Mouse (Mus musculus) kidney, postnatal 0 days (tissue): ENCODE results near the gene Cdk2. TPM values are rescaled to one million over a fixed set of nuclear protein-coding genes. Genes with fewer than 3 reads are reported as not detected.

Source experiments
- ATAC-seq: fragments of 200-750 bp; cut with Nextera tagmentation; replicated peaks from 2 replicates; pipeline ENCODE4 v1.8.0; 2017; ENCODE audit warnings: low read depth, moderate number of reproducible peaks, moderate TSS enrichment, moderate library complexity; ENCODE audit not compliant: low FRiP score
- DNase-seq: peaks from one replicate; pipeline ENCODE4 v3.0.0-alpha.2; 2016; ENCODE audit warnings: low spot score
- H3K27ac ChIP-seq: fragments of 300-500 bp; sonication (generic); 2 replicates; pipeline ENCODE4 v1.5.1; 2014; ENCODE audit warnings: mild to moderate bottlenecking
- H3K27me3 ChIP-seq: fragments of 300-500 bp; sonication (generic); 2 replicates; pipeline ENCODE4 v1.6.1; 2014; ENCODE audit warnings: low read length, mixed read lengths; ENCODE audit not compliant: insufficient read depth
- H3K36me3 ChIP-seq: fragments of 300-500 bp; sonication (generic); 2 replicates; pipeline ENCODE4 v1.6.1; 2014; ENCODE audit warnings: low read length, mixed read lengths; ENCODE audit not compliant: insufficient read depth
- H3K4me1 ChIP-seq: fragments of 300-500 bp; sonication (generic); replicated peaks from 2 replicates; pipeline ENCODE4 v1.6.1; 2014; ENCODE audit warnings: antibody characterized with exemption, low read length, mixed read lengths; ENCODE audit not compliant: insufficient read depth
- H3K4me2 ChIP-seq: fragments of 300-500 bp; sonication (generic); 2 replicates; pipeline ENCODE4 v1.6.1; 2014; ENCODE audit warnings: mild to moderate bottlenecking, low read length, moderate library complexity, mixed read lengths
- H3K4me3 ChIP-seq: fragments of 300-500 bp; sonication (generic); replicated peaks from 2 replicates; pipeline ENCODE4 v1.5.1; 2014; ENCODE audit warnings: low read depth, low read length
- H3K9ac ChIP-seq: fragments of 300-500 bp; sonication (generic); 2 replicates; pipeline ENCODE4 v1.6.1; 2014; ENCODE audit warnings: low read depth, low read length
- H3K9me3 ChIP-seq: fragments of 300-500 bp; sonication (generic); replicated peaks from 2 replicates; pipeline ENCODE4 v1.6.1; 2016; ENCODE audit warnings: low read length, inconsistent platforms, mixed read lengths
- CTCF ChIP-seq: IDR thresholded peaks from 2 replicates; pipeline ENCODE4 v1.5.1; 2016; ENCODE audit warnings: antibody characterized with exemption, low read depth, mild to moderate bottlenecking, moderate library complexity
- WGBS: fragments of 180-500 bp; shearing (Covaris S2); extraction: QIAGEN DNeasy Blood & Tissue Kit; methylation state at CpG from one replicate; pipeline ENCODE4 v1.1.7; 2014; 5-methylcytosine and 5-hydroxymethylcytosine counted together
- polyA plus RNA-seq: library from polyadenylated mRNA; unstranded; fragments of >200 nt; fragmentation: Nextera tagmentation; extraction: Ambion mirVana; gene quantifications from 2 replicates; pipeline ENCODE4 v1.2.1, GENCODE M21; 2015

The Cdk2 gene
- polyA plus RNA-seq, 1 experiment from 2014 or later, result 55.9 TPM

DNA sequence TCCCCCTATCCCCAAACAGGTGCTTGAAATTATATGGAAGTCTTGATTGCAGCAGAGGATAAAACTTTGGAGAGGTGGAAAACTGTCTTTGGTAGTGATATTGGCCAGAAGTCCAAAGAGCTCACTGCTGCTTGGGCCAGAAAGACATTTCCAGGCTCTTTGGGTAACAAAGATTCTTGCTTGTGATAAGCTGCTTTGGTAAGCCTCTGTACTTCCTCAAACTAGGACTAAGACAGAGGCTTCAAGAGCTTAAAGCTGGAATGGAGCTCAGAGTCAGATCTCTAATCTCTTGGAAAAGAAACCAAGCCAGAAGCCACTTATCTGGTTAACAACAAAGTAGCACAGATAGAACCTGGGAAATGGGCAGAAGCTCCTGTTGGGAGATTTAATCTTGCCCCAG is 42.4 kb downstream of the Cdk2 start:
- Histone ChIP-seq H3K4me3 (no peak overlapping the region), H3K9ac (no peak overlapping the region), H3K36me3 (no peaks in the 10 kb centered on the region), H3K4me2 (no peak overlapping the region), H3K9me3 (no peaks in the 10 kb centered on the region), H3K4me1 (no peaks in the 10 kb centered on the region), H3K27ac (no peak overlapping the region), H3K27me3 (no peaks in the 10 kb centered on the region)
- TF ChIP-seq CTCF, result no peak
- DNase-seq (no peak), ATAC-seq (no peak)

DNA sequence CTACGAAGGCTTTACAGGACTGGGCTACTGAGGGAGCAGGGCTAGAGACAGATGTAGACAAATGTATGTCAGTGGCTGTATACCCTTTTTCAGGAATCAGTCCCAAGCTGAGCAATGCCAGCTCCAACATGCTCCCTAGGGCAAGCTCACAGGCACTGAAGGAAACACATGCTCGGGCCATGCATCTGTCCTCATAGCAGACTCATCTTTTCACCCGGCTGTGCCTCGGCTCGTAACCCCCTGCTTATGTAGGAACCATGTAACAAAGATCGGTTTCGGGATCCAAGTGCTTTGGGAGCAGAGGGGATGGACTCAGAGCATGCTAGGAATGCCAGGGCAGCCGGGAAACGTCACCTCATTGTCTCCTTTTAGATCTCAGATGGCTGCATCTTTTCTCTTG is 45.3 kb downstream of the Cdk2 start:
- H3K4me2 ChIP-seq, result no peak overlapping the region
- DNase-seq, result peak; percentile 29
- no peak for TF ChIP-seq CTCF
- H3K36me3 ChIP-seq, result no peaks in the 10 kb centered on the region
- H3K4me3 ChIP-seq, result no peak overlapping the region
- no peak overlapping the region for H3K27ac ChIP-seq
- 0 out of 2 replicates have a peak, but pooled peaks cover 4% of the 10 kb centered on the region for H3K4me1 ChIP-seq
- H3K9ac ChIP-seq, result no peak overlapping the region
- no peak for ATAC-seq
- WGBS, result 30% methylated on average over 9 of the region's 9 CpGs
- H3K9me3 ChIP-seq, result no peaks in the 10 kb centered on the region
- no peaks in the 10 kb centered on the region for H3K27me3 ChIP-seq

DNA sequence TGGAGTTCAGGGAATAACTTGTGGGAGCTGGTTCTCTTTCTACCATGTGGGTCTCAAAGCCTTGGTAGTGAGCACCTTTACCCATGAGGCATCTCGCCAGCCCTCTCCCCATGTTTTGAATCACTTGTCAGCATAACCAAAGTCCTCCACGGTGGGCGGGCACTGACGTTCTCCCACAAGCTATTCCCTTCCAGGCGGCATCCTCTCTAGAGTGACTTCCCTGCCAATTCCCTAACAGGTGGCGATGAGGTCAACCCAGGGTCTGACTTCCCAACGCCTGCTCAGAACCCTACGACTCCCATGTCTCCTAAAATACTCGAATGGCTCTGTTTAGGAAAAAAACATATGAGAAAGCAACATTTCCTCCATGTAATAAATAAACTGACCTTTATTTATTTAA is 47.0 kb downstream of the Cdk2 start:
- TF ChIP-seq CTCF, result no peak
- 0 out of 2 replicates have a peak, but pooled peaks cover 4% of the 10 kb centered on the region for H3K4me1 ChIP-seq
- H3K27me3 ChIP-seq, result no peaks in the 10 kb centered on the region
- no peaks in the 10 kb centered on the region for H3K36me3 ChIP-seq
- 57% methylated on average over 9 of the region's 9 CpGs for WGBS
- H3K9me3 ChIP-seq, result no peaks in the 10 kb centered on the region
- H3K9ac ChIP-seq, result no peak overlapping the region
- ATAC-seq (no peak), DNase-seq (no peak)
- H3K4me3 ChIP-seq, result no peak overlapping the region
- H3K27ac ChIP-seq, result no peak overlapping the region
- no peak overlapping the region for H3K4me2 ChIP-seq

DNA sequence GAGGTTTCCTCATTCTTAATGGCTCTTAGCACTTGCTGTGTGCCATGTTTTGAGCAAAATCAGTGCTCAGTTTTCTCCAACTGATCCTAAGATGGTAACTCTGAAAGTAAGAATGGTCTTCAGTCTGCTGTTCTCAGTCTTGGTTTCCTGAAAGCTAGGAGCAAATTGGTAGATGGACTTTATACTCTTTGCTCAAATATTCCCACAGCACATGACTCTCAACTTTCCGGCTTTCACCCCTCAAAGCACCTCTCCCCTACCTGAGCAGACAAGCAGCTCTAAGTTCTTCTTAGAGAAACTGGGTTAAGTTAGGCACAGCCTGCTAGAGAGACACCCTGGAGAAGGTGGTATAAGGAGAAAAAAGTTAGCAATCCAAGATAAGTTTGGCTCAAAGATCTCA is 48.1 kb downstream of the Cdk2 start:
- no peak overlapping the region for H3K27ac ChIP-seq
- WGBS, result 89% methylated on average over 1 of the region's 1 CpGs
- TF ChIP-seq CTCF, result no peak

DNA sequence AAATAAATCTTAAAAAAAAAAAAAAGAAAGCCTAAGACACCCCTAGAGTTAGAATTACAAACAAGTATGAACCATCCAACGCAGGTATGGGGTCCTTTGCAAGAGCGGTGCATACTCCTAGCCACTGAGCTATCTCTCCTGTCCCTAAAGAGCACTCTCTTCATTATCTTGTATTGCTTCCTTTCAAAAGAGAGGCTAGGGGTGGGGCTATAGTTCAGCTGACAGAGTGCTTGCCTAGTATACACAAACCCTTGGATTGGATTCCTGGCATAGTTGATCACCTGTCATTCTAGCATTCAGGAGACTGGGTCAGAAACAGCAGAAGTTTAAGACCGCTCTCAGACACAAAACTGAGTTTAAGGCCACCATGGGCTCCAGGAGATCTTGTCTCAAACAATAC is 49.6 kb downstream of the Cdk2 start:
- 0 out of 2 replicates have a peak, but pooled peaks cover 4% of the 10 kb centered on the region for H3K4me1 ChIP-seq
- 92% methylated on average over 3 of the region's 3 CpGs for WGBS
- H3K4me2 ChIP-seq, result no peak overlapping the region
- no peak overlapping the region for H3K27ac ChIP-seq
- DNase-seq (no peak), ATAC-seq (no peak)
- no peak overlapping the region for H3K4me3 ChIP-seq
- H3K9me3 ChIP-seq, result no peaks in the 10 kb centered on the region
- H3K9ac ChIP-seq, result no peak overlapping the region
- H3K36me3 ChIP-seq, result no peaks in the 10 kb centered on the region
- no peaks in the 10 kb centered on the region for H3K27me3 ChIP-seq
- TF ChIP-seq CTCF, result no peak

More for the DNA sequence above, 48.1 kb downstream of the Cdk2 start:
- Histone ChIP-seq H3K9ac (no peak overlapping the region), H3K4me1 (0 out of 2 replicates have a peak, but pooled peaks cover 4% of the 10 kb centered on the region), H3K36me3 (no peaks in the 10 kb centered on the region), H3K4me3 (no peak overlapping the region), H3K4me2 (no peak overlapping the region), H3K9me3 (no peaks in the 10 kb centered on the region), H3K27me3 (no peaks in the 10 kb centered on the region)
- DNase-seq (no peak), ATAC-seq (no peak)

DNA sequence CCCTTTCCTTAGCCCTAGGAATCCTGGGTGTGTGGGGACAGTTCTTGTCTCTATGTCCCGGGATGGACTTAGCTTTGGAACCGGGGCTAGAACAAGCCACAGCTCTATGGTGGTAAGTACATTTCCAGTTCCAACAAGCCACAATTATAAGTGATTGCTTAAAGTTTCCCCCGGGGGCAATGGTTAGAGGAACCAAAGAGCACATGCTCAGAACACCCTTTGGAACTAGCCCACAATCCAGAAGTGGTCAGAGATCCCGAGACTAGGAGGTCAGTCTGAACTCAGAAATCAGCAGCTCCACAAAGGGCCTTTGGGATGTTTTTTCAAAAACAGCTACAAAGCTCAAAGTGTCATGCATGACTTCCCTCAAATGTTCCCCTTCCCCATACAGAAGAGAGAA is 51.0 kb downstream of the Cdk2 start:
- Histone ChIP-seq H3K36me3 (no peaks in the 10 kb centered on the region), H3K27me3 (no peaks in the 10 kb centered on the region), H3K4me1 (0 out of 2 replicates have a peak, but pooled peaks cover 4% of the 10 kb centered on the region), H3K9ac (no peak overlapping the region), H3K4me3 (no peak overlapping the region), H3K27ac (0 out of 2 replicates have a peak overlapping the region, but pooled peaks have one; percentile 25), H3K4me2 (no peak overlapping the region), H3K9me3 (no peaks in the 10 kb centered on the region)
- ATAC-seq (peak; percentile 79), DNase-seq (no peak)
- WGBS, result 60% methylated on average over 4 of the region's 4 CpGs
- TF ChIP-seq CTCF, result no peak

Other genes starting within 250 kb of the Cdk2 start
- 40.5 and 44.9 TPM in 2 replicates for gene Smarcc2, start 245.8 kb downstream of the Cdk2 start, polyA plus RNA-seq
- 1,410 and 1,495 TPM in 2 replicates for gene Myl6, start 210.9 kb downstream of the Cdk2 start, polyA plus RNA-seq
- 3.2 and 3.7 TPM in 2 replicates for gene Myl6b, start 206.3 kb downstream of the Cdk2 start, polyA plus RNA-seq
- 15.9 TPM in 2 replicates for gene Esyt1, start 179.2 kb downstream of the Cdk2 start, polyA plus RNA-seq
- gene Zc3h10, start 157.3 kb downstream of the Cdk2 start, polyA plus RNA-seq, result 13.7 and 16.9 TPM in 2 replicates
- gene Rpl41, start 155.7 kb downstream of the Cdk2 start, polyA plus RNA-seq, result 3,897 and 4,536 TPM in 2 replicates
- 124 and 132 TPM in 2 replicates for gene Pa2g4, start 139.0 kb downstream of the Cdk2 start, polyA plus RNA-seq
- 9.6 and 10.2 TPM in 2 replicates for gene Erbb3, start 115.4 kb downstream of the Cdk2 start, polyA plus RNA-seq
- gene Rps26, start 78.3 kb downstream of the Cdk2 start, polyA plus RNA-seq, result 836 and 985 TPM in 2 replicates
- 1.4 and 1.8 TPM in 2 replicates for gene Ikzf4, start 59.0 kb downstream of the Cdk2 start, polyA plus RNA-seq
- 14.2 and 15.1 TPM in 2 replicates for gene Suox, start 31.0 kb downstream of the Cdk2 start, polyA plus RNA-seq
- 57.9 and 61.7 TPM in 2 replicates for gene Rab5b, start 8.8 kb downstream of the Cdk2 start, polyA plus RNA-seq
- gene Pmel, start 836 bp downstream of the Cdk2 start, polyA plus RNA-seq, result 1.5 and 2.0 TPM in 2 replicates
- 5.4 and 6.4 TPM in 2 replicates for gene Dgka, start 39.8 kb upstream of the Cdk2 start, polyA plus RNA-seq
- gene Pym1, start 42.9 kb upstream of the Cdk2 start, polyA plus RNA-seq, result 35.0 and 36.3 TPM in 2 replicates
- gene Mmp19, start 85.9 kb upstream of the Cdk2 start, polyA plus RNA-seq, result 0.55 and 0.64 TPM in 2 replicates
- 46.2 and 48.5 TPM in 2 replicates for gene Dnajc14, start 99.0 kb upstream of the Cdk2 start, polyA plus RNA-seq
- 11.7 and 13.2 TPM in 2 replicates for gene Tmem198b, start 99.3 kb upstream of the Cdk2 start, polyA plus RNA-seq
- 164 and 175 TPM in 2 replicates for gene Sarnp, start 112.3 kb upstream of the Cdk2 start, polyA plus RNA-seq
- 87.2 and 87.5 TPM in 2 replicates for gene Ormdl2, start 116.6 kb upstream of the Cdk2 start, polyA plus RNA-seq
- gene Gdf11, start 186.7 kb upstream of the Cdk2 start, polyA plus RNA-seq, result 7.7 and 8.2 TPM in 2 replicates
- 1,350 and 1,394 TPM in 2 replicates for gene Cd63, start 196.0 kb upstream of the Cdk2 start, polyA plus RNA-seq
- gene Rdh5, start 217.9 kb upstream of the Cdk2 start, polyA plus RNA-seq, result 12.9 and 15.0 TPM in 2 replicates
- 272 and 276 TPM in 2 replicates for gene Bloc1s1, start 219.0 kb upstream of the Cdk2 start, polyA plus RNA-seq
- 3.8 TPM in 2 replicates for gene Itga7, start 228.8 kb upstream of the Cdk2 start, polyA plus RNA-seq